Mouse (Mus musculus): ENCODE measurements around the gene Ccdc96. TPM values are rescaled to one million over a fixed set of nuclear protein-coding genes. Genes with fewer than 3 reads are reported as not detected.

Ccdc96 gene
- total RNA-seq (2022), result 1 to 10 TPM in 2 of 4 experiments, under 1 TPM in 2; 0.59 to 1.1 (median 0.99) TPM

DNA sequence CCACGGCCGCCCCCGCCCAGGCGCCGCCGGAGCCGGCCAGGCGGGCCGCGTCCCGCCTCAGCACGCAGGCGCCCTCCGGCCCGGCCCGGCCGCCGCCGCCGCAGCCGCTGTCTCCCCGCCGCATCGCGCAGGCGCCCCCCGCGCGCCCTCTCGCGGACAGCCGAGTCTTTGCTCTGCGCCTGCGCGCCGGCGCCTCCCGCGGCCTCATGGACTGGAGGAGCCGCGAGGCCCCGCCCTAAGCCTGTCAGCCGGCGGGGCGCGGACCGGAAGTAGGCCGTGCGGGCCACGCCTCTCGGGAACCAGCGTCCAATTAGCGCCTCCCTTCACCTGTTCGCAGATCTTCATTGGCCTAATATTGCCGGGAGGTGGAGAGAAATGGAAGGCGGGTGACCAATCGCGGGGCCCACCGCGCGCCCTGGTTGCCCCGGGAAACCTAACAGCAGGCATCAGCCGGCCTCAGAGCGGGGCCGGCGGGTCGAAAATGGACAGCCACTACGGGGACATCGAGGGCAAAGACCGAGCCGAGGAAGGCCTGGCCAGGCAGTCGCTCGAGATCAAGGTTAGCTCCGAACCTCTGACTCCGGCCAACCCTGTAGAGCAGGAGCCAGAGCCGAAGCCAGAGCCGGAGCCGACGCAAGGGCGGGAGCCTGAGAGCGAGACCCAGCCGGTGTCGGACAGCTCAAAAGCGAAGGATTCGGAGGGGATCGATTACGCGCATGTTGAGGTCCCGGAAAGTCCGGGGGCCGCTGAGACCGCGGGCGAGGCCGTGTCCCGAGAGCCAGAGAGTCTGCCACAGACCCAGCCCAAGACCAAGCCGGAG, at the start of gene Ccdc96, which contains the start of gene Tada2b:
Ccdc96 (plus strand) TSS at position 418 of the 820 bp plus-strand sequence.
Tada2b (minus strand) TSS at position 115 of the 820 bp plus-strand sequence.
- DNase-seq (ENCODE audit: low spot score in 2 of 2), result peak; percentile 82 to 99

DNA sequence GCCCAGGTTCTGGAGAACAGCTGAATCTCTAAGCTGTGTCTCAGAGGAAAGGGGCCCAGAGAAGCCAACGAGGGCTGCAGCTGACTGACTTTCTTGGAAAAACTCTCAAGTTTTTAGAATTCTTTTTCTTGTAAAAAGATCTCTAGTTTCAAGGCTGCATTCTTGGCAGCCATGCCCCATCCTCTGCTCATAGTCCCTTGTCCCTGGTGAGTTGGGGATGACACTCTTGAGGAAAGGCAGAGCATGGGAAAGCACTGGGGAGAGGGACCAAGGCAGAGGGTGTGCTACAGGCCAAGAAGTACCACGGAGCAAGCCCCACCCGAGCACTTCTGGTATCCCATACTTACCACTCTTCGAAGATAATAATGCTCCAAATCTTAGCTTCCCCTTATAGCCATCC, 47.5 kb upstream of the Ccdc96 start:
- no peak for DNase-seq (ENCODE audit: low spot score in 2 of 2)

DNA sequence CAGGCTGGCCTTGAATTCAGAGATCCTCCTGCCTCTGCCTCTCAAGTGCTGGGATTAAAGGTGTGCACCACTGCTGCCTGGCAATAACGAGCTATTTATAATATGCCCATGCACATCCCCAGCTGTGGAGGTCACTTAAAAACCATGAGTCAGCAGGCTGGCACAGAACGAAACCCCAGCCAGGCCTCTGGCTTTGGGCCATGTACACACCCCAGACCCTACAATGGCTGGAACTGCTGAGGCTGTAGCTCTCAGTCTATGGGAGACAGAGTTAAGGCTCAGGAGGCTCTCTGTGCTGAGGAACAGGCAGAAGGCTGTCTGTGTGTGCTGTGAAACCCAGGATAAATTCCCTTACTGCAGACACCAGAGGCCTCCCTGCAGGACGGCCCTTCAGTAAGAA, 43.6 kb upstream of the Ccdc96 start:
- no peak for DNase-seq (ENCODE audit: low spot score in 2 of 2)

DNA sequence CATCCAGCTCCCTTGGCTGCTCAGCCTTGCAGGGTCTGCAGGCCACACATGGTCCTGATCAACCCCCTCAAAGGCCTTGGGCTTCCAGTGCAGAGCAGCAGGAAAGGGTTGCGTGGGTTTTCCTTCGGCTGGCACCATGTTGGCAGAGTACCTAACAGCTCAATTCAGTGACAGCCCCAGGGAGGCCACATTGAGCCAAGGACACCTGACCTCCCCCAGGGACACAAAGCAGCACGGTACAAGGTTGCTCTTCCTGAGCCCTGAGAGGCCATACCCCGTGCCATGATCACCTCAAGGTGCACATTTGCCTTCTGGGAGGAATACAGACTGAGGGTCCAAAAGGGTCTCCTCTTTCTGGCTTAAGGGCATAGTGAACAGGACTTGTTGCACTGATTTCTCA, 39.8 kb upstream of the Ccdc96 start:
- no peak for DNase-seq (ENCODE audit: low spot score in 2 of 2)

DNA sequence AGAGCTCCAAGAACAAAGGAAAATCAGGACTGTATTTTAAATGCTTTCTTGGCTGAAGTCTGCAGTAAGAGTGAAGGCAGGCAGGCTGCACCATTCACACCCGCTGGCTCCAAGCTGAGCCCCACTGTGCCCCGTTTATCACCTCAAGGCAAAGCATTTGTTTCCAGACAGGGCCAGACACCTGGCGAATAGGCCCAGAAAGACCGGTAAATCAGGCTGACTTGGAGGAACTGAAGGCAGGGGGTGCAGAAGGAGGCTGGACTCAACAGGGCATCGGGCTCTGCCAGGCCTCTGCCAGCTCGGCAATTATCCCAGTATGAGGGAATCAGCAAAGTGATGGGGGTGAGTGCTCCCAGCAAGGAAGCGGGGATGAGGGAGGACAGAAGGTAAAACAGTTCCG, 39.4 kb upstream of the Ccdc96 start:
- DNase-seq (ENCODE audit: low spot score in 2 of 2), result no peak

DNA sequence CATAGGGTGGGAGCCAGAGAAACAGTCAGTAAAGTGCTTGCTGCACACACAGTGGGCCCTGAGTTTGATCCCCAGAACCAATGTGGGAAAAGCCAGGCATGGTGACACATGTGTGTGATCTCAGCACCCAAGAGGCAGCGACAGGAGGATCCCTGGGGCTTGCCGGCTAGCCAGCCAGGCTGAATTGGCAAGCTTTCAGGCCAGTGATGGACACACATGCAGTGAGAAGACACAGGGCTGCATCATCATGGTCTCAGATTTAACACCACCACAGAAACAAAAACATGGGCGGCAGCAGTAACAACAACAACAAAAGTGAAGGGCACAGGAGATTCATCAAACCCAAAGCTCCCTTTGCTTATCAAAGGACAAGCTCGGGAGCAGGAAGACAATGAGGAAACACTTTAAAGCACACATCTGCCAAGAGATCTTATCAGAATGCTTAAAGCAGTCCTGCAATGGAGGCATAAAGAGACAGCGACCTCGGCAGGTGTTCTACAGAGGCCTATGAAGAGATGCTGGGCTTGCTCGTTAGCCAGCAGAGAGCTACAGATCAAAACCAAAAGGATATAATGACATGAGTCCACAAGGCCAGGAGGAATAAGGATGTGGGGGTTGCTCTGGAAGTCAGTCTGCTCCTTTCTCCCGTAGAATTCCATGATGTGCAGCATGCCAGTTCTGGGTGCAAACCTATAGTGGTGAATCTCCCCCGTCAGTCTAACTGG, 38.1 kb upstream of the Ccdc96 start:
- no peak for DNase-seq (ENCODE audit: low spot score in 2 of 2)

DNA sequence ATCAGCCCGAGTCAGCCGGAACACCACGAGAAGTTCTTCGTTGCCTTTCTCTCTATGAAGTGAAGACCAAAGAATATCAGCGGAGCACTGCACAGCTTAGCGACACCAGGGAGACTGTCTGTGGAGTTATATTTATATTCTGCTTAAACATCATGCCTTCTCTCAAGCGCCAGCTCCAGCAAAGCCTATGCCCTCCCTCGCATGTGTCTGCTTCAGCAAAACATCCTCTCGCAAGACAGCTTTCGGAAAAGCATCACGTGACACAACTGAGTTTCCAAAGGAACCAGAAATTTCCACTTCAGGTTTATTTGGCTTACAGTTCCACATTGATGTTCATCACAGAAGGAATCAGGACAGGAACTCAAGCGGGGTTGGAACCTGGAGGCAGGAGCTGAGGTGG, 36.5 kb upstream of the Ccdc96 start:
- DNase-seq (ENCODE audit: low spot score in 2 of 2), result no peak

DNA sequence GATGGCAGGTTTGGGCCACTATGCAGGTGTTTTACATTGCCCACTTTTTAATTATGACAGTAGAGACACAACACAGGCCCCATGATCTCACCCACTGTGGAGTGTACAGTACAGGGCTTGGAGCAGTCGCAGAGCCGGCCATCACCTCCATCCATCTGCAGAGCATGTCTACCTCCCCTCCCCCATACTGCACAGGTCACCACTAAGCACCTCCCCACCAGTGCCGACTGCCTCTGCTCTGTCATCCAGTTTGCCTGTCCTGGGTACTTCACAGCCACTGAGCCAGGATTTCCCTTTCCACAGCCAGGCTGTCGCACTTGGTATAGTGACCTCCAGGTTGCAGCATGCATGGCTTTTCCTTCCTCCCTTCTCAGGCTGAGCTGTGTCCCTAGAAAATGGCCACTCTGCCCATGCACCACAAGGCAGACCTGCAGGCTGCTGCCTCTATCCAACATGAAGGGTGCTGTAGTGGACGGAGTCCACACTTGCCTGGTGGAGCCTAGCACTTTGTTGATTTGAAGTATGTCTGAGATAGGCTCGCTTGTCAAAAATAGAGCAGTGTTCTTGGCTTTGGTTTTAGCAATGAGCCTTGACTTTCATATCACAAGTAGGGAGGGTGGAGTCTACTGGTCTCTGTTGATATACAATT, 34.6 kb upstream of the Ccdc96 start:
- no peak for DNase-seq (ENCODE audit: low spot score in 2 of 2)

DNA sequence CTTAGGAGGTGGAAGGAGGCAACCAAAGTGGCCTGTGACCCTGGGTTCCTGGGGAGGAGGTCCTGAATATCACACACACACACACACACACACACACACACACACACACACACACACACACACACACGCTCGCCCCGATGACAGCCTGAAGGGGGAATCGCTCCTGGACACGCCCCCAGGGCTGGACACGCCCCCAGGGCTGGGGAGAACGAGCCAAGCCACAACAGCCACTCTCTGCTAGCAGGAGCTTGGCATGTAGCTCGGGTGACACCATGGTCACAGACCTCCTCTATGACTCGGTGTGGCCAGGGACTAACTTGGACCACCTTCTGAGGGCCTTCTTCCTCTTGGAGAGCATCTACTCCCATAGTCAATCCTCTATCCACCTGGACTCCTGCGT, 33.3 kb upstream of the Ccdc96 start:
- DNase-seq (ENCODE audit: low spot score in 2 of 2), result no peak

DNA sequence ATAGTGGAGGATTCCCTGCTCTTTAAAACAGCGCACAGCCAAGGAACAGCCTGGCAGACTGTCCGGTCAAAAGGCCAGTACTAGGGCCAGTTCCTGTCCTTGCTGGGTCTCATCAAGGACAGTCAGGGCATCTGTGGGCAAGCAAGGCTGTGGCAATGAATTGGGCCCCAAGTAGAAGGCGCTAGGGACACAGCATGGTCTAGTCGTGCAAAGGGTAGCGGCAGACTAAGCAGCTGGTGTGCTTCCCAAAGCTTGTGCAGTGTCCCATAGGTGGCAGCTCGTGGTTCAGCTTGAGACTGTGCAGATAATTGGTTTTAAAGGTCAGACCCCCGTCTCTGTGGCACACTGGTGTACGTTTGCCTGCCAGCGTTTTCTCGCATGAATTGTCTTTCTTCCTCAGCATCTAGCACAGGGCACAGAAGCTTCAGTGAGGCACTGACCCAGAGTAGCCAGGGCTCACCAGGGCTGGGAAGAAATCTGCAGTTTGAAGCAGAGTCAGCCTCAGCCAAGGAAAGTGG, 32.5 kb upstream of the Ccdc96 start:
- no peak for DNase-seq (ENCODE audit: low spot score in 2 of 2)

DNA sequence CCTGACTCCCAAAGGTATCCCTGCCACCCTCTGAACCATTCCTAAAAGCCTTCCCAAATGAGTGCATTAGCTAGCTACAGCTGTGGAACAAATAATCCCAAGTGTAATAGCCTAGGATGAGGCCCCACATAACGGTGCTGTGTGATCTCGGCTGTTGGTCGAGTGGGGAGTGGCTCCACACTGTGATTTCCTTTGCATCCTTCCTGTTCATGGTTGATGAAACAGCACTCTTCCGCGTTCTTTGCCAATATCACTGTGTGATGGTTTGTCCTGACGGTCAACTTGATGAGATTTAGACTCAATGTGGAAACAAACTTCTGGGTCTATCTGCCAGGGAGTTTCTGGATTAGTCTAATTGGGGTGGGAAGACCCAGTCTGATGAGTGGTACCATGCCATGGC, 31.6 kb upstream of the Ccdc96 start:
- no peak for DNase-seq (ENCODE audit: low spot score in 2 of 2)

DNA sequence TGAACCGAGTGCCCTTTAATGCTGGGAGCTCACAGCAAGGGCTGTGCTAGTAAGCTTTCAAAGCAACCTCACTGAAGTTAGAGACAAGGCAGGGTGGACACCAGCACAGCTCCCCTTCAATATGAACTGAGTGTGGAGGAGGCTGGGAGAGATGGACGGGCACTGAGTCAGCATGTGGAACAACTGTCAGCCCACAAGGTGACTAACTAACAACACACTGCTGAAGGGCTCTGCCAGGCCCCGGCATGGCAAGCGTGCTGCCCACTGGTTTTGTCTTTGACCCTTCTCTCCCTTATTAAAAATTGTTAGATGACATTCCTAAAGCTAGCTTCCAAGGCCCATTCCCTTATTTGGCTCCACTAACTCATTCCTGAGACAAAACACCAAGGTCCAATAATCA, 26.7 kb upstream of the Ccdc96 start:
- DNase-seq (ENCODE audit: low spot score in 2 of 2), result no peak

DNA sequence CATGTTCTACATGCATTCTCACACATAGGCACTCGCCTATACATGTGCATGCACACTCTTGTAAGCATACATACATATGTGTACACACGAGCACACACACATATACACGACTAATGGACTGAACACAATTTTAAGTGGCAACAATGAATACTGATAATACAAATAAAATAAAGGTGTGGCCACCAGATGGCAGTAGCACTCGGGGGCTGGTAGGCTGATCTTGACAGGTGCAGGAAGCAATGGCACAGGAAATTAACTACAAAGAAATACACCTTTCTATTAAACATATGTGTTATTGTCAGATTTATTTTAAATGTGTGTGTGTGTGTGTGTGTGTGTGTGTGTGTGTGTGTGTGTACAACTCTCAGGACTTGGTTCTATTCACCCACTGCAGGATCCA, 25.5 kb upstream of the Ccdc96 start:
- DNase-seq (ENCODE audit: low spot score in 2 of 2), result no peak

DNA sequence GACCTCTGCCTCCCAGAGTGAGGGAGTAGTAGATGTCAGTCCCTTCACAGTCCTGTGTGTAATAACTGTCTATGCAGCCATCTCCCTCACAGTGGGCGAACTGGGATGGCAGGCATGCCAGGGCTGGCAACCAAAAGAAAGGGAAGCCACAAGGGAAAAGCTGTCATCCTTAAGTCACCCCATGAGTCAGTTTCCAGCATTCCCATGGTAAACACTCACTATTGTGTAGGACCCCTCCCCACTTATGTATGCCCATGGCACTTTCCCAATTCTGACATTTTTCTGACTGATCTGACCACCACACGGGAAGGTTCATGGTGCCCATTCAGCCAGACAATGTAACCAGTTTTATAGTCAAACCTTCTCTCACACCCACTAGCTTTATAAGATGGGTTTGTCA, 23.7 kb upstream of the Ccdc96 start:
- no peak for DNase-seq (ENCODE audit: low spot score in 2 of 2)

DNA sequence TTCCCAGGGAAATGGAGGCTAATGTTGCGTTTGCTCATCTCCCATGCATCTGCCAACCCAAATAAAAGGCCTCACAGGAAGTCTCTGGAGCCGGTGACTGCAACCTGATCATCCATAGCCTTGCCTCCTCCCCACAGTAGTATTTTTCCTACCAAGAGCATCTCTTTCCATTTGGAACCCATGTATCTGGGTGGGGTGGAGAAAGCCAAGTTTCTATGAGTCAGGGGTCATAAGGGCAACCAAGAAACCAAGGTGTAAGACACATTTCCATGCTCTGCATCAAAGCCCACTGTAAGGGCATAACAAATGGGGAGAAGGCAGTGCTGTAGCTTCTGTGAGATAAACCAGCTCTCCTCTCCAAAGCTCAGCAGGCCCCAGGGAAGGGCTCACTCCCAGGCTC, 23.2 kb upstream of the Ccdc96 start:
- DNase-seq (ENCODE audit: low spot score in 2 of 2), result no peak

DNA sequence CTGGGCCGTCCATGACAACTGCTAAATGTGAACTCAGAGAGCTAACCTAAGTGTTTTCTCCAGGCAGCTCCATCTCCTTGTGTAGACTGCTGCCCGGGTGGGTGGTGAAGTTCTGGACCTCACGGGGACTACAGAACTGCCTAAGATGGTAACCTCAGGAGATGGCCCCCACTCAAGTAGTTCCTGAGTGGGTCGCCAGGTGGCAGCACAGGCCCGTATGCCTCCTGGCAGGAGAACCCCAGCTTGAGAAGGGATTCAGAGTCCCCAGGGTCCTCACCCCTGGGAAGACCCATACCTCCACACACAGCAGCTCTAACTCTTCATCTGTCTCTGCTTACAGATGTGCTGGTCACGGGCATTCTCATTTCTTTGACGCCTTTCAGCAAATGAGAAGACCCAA, 21.6 kb upstream of the Ccdc96 start:
- peak; percentile 51 to 89 for DNase-seq (ENCODE audit: low spot score in 2 of 2)

DNA sequence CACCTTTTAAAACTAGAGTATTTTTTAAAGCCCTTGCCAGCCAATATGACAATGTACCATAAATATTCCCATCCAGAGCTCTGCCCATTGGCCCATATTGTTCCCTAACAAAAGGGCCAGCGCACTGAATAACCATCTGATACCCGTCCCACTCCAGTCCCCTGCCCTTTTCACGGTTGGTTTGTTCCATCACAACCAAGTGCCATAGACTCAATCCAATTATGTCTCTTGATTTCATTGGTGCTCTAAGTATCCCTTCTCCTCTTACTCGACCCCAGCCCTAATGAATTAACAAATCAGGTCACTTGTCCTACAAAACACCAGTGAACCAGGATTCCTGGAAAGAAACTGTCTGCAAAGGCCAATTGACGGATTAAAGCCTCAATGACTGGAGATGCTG, 21.0 kb upstream of the Ccdc96 start:
- DNase-seq (ENCODE audit: low spot score in 2 of 2), result no peak

DNA sequence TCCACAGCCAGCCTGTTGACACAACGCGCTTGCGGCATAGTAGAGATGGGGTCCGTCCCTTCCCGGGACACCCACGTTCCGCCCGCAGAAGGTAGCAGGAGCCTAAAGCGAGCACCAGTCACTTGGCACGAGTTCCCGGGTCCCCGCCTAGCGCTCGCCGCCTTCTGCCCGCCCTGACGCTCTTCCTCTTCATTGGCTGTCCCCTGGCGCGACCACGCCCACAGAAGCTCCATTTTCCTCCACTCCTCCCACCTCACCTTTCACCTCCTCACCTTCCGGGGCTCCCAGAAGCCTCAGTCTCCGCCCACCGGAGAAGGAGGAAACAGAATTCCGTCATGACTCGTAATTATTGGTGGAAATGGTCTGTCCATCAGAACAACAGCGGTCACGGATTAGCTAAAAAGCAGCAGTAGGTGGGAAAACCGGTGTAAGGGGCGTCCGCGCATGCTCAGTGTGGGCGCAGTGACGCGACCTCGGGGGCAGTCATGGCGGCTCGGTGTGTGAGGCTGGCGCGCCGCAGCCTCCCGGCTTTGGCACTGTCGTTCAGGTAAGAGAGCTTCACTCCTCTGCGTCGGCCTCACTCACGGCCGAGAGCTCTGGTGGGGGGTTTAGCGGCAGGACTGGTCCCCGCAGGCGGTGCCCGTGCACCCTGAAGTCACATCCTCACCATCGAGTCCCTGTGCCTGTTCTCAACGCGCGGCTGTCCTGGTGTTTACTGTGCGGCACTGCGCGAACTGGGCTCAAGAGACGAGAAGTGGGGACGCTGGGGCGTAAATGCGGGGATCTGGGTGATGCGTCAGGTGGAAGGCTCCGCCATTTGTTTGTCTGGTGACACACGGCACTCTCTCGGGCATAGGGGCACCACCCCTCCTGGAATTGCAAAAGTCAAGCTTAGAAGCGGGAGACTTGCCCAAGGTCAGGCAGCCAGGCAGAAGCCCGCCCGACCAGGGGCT, 19.4 kb upstream of the Ccdc96 start, which contains the start of gene Grpel1:
Grpel1 (plus strand) TSS at position 290 of the 953 bp plus-strand sequence.
- DNase-seq (ENCODE audit: low spot score in 2 of 2), result peak; percentile 93 to 99

DNA sequence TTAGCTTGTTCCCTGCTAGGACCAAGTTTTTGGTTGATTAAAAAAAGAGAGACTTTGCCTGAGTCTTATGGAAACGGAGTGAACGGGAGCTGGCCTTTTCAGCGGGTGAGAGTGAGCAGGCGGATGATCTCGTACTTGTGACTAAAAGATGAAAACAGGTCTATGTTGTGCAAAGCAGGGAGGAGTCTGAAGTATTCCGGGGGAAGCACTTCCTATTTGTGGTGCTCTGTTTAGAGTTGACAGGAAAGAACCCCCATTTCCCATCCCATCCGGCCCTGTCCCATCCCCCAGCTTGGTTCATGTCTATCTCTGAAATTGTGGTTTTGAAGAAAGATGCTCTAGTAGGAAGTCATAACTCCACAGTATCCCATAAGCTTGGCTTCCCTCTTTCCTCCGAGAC, 18.5 kb upstream of the Ccdc96 start:
- DNase-seq (ENCODE audit: low spot score in 2 of 2), result no peak

DNA sequence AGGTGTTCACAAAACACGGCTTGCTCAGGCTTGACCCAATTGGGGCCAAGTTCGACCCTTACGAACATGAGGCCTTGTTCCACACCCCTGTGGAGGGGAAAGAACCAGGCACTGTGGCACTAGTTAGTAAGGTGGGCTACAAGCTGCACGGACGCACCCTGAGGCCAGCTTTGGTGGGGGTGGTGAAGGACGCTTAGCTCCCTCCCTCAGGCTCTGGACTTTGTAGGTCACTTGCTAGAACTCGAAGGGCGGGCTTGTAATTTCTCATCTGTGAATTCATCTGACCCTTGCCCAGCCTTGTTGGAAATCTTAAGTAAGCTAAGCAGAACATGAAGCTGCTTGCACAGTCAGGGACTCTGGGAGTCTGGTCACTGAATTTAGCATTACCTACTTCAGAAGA, 13.2 kb upstream of the Ccdc96 start:
- no peak for DNase-seq (ENCODE audit: low spot score in 2 of 2)

Measured in left cerebral cortex, adult 8-10 months (tissue).